Mouse (Mus musculus): ENCODE results near the gene Dmgdh. TPM values are rescaled to one million over a fixed set of nuclear protein-coding genes. Genes with fewer than 3 reads are reported as not detected.
A peak's percentile ranks its signal among the peaks of the same experiment; 100 is the strongest.

The Dmgdh gene
- polyA plus RNA-seq, 1 experiment from 2014 or later = 7.1 TPM

DNA sequence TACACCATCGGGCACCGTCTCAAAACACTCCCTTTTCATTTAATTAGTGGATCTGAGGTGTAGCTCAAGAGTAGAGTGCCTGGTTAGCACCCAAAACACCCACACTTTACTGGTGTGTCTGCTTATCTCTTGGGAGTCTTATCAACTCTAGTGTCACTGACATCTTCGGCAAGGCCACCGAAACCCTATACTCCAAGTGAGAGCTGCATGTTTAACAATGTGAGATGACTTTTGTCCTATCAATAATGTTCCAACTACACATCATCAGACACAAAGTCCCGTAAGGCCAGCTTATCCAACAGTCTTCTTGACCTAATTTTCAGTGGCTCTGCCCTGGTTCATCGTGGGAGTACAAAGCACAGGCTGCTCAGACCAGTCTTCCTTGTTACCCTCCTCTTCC lies 20.9 kb upstream of the Dmgdh start:
- no peak for ATAC-seq (replicated peaks; ENCODE audit: low FRiP score)
- WGBS = 72% methylated on average over 6 of the region's 6 CpGs

DNA sequence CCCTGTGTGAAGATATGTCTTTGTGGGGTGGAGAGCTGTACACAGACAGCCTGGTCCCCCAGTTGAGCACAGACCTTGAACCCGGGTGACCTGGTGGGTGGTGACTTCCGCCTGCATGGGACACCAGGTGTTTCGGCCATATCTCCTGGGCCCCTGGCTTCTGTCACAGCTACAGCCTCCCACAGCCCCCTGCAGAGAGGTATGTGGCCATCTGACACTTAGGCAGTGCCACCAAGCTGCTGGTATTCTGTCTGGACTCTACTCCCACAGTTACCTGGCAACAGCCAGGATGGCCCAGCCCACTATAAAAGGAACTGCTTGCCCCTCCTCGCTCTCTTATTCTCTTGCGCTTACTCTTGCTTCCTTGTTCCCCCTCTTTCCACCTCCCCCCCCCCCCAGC lies 16.3 kb upstream of the Dmgdh start:
- 75% methylated on average over 5 of the region's 5 CpGs for WGBS
- Histone ChIP-seq H3K4me1 (replicated peaks; ENCODE audit: control insufficient read depth, insufficient read depth, low read length) (no peaks in the 10 kb centered on the region), H3K27ac (ENCODE audit: low read depth, low read length) (no peak overlapping the region), H3K9me3 (ENCODE audit: control insufficient read depth, low read length) (no peaks in the 10 kb centered on the region), H3K9ac (ENCODE audit: low read depth, low read length) (no peak overlapping the region), H3K4me3 (ENCODE audit: low read depth, low read length) (no peak overlapping the region), H3K36me3 (ENCODE audit: control insufficient read depth, insufficient read depth, low read length) (no peaks in the 10 kb centered on the region), H3K27me3 (replicated peaks; ENCODE audit: control insufficient read depth, insufficient read depth, low read length) (no peaks in the 10 kb centered on the region), H3K4me2 (no peak overlapping the region)
- DNase-seq (ENCODE audit: low spot score) (no peak), ATAC-seq (replicated peaks; ENCODE audit: low FRiP score) (no peak)

More for the DNA sequence above, 20.9 kb upstream of the Dmgdh start:
- Histone ChIP-seq H3K27me3 (replicated peaks; ENCODE audit: control insufficient read depth, insufficient read depth, low read length) (no peaks in the 10 kb centered on the region), H3K4me2 (no peak overlapping the region), H3K27ac (ENCODE audit: low read depth, low read length) (no peak overlapping the region), H3K4me3 (ENCODE audit: low read depth, low read length) (no peak overlapping the region), H3K9ac (ENCODE audit: low read depth, low read length) (no peak overlapping the region), H3K4me1 (replicated peaks; ENCODE audit: control insufficient read depth, insufficient read depth, low read length) (no peaks in the 10 kb centered on the region), H3K9me3 (ENCODE audit: control insufficient read depth, low read length) (no peaks in the 10 kb centered on the region), H3K36me3 (ENCODE audit: control insufficient read depth, insufficient read depth, low read length) (no peaks in the 10 kb centered on the region)
- DNase-seq (ENCODE audit: low spot score) = no peak

DNA sequence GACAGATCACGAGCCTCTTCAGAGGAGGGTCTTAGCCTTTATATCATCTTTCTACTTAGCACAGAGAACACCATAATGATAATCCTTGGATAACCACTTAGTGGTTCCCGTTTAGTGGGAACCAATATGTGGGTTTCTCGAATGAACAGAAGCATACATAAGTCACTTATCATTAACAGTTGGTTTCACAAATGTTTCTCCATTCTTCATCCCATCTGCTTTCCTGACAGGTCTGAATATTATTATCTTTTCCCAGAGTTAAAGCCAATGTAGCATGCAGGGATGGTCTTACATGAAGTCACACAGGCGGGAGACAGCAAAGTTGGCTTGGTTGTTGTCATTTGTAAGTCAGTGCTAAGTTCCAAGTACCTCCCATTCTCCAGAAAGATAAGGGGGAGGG lies 6.6 kb upstream of the Dmgdh start:
- no peaks in the 10 kb centered on the region for H3K4me1 ChIP-seq (replicated peaks; ENCODE audit: control insufficient read depth, insufficient read depth, low read length)
- no peaks in the 10 kb centered on the region for H3K27me3 ChIP-seq (replicated peaks; ENCODE audit: control insufficient read depth, insufficient read depth, low read length)
- DNase-seq (ENCODE audit: low spot score) = no peak
- H3K9ac ChIP-seq (ENCODE audit: low read depth, low read length) = no peak overlapping the region
- no peak overlapping the region for H3K27ac ChIP-seq (ENCODE audit: low read depth, low read length)
- no peak overlapping the region for H3K4me2 ChIP-seq
- no peak overlapping the region for H3K4me3 ChIP-seq (ENCODE audit: low read depth, low read length)
- no peaks in the 10 kb centered on the region for H3K9me3 ChIP-seq (ENCODE audit: control insufficient read depth, low read length)
- 79% methylated on average over 4 of the region's 4 CpGs for WGBS
- H3K36me3 ChIP-seq (ENCODE audit: control insufficient read depth, insufficient read depth, low read length) = no peaks in the 10 kb centered on the region
- ATAC-seq (replicated peaks; ENCODE audit: low FRiP score) = no peak

DNA sequence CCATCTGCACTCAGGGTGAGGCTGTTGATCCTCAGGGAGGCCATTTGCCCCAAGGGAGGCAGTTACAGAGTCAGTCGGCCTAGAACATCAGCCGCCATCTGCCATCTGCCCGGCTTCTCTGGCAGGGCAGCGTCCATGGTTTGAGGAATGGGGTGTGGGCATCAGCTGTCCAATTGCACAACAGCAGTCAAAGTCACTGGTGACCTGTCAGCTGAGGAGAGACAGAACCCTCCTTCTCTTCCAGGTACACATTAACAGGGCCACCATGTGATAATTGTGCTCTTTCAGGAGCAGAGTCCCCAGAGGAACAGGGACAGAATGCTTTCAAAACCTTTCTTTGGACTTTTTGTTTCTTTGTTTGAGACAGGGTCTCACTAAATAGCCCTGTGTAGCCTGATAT lies 1.9 kb upstream of the Dmgdh start:
- 78% methylated on average over 4 of the region's 4 CpGs for WGBS
- H3K4me3 ChIP-seq (ENCODE audit: low read depth, low read length) = no peak overlapping the region
- H3K27me3 ChIP-seq (replicated peaks; ENCODE audit: control insufficient read depth, insufficient read depth, low read length) = peaks cover 15% of the 10 kb centered on the region
- ATAC-seq (replicated peaks; ENCODE audit: low FRiP score) (no peak), DNase-seq (ENCODE audit: low spot score) (no peak)
- no peaks in the 10 kb centered on the region for H3K9me3 ChIP-seq (ENCODE audit: control insufficient read depth, low read length)
- H3K9ac ChIP-seq (ENCODE audit: low read depth, low read length) = no peak overlapping the region
- H3K4me1 ChIP-seq (replicated peaks; ENCODE audit: control insufficient read depth, insufficient read depth, low read length) = no peaks in the 10 kb centered on the region
- no peak overlapping the region for H3K27ac ChIP-seq (ENCODE audit: low read depth, low read length)
- H3K36me3 ChIP-seq (ENCODE audit: control insufficient read depth, insufficient read depth, low read length) = no peaks in the 10 kb centered on the region
- no peak overlapping the region for H3K4me2 ChIP-seq

DNA sequence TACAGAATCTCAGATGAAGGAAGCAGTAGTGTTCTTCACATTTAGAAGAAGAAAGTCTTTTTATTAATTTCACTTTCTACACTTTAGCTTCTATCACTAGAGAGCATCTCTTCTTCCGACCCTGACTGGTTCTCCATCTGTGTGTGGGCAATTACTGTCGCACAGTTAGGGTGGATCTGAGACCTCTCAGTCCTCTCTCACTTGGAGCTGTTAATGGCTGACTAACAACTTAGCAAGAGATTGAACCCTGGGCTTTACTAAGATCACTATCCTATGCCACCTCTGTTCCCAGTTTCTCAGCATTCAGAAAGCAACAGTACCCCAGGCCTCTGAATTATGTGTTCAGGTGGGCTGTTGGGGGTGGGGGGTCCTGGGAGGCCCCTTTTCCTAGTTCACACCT lies 937 bp upstream of the Dmgdh start:
- H3K9me3 ChIP-seq (ENCODE audit: control insufficient read depth, low read length) = no peaks in the 10 kb centered on the region
- no peak overlapping the region for H3K27ac ChIP-seq (ENCODE audit: low read depth, low read length)
- peak overlapping the region; percentile 36; the same call in 1 of the 2 replicates for H3K4me3 ChIP-seq (ENCODE audit: low read depth, low read length)
- ATAC-seq (replicated peaks; ENCODE audit: low FRiP score) = no peak
- H3K4me2 ChIP-seq = peak overlapping the region; percentile 42
- no peak overlapping the region; the same call in 1 of the 2 replicates for H3K9ac ChIP-seq (ENCODE audit: low read depth, low read length)
- DNase-seq (ENCODE audit: low spot score) = no peak
- H3K4me1 ChIP-seq (replicated peaks; ENCODE audit: control insufficient read depth, insufficient read depth, low read length) = no peaks in the 10 kb centered on the region
- peaks cover 15% of the 10 kb centered on the region for H3K27me3 ChIP-seq (replicated peaks; ENCODE audit: control insufficient read depth, insufficient read depth, low read length)
- 56% methylated on average over 2 of the region's 2 CpGs for WGBS
- no peaks in the 10 kb centered on the region for H3K36me3 ChIP-seq (ENCODE audit: control insufficient read depth, insufficient read depth, low read length)

DNA sequence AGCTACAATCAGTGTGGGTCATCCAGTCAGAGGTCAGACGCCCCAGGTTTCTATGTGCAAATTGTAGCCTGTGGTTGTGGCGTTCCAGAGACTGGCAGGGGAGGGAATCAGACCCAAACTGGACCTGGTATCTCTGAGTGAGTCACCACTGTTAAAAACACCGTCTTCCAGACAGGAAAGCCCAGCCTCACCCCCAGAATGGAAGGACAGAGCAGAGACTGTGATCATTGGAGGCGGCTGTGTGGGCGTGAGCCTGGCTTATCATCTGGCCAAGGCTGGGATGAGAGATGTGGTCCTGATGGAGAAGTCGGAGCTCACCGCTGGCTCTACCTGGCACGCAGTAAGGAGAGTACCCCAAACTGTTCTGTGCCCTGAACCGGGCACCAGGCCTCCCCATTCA lies 2.6 kb downstream of the Dmgdh start:
- 63% methylated on average over 9 of the region's 9 CpGs for WGBS
- Histone ChIP-seq H3K9ac (ENCODE audit: low read depth, low read length) (no peak overlapping the region), H3K27me3 (replicated peaks; ENCODE audit: control insufficient read depth, insufficient read depth, low read length) (peaks cover 15% of the 10 kb centered on the region), H3K4me2 (no peak overlapping the region), H3K4me1 (replicated peaks; ENCODE audit: control insufficient read depth, insufficient read depth, low read length) (no peaks in the 10 kb centered on the region), H3K27ac (ENCODE audit: low read depth, low read length) (no peak overlapping the region), H3K9me3 (ENCODE audit: control insufficient read depth, low read length) (no peaks in the 10 kb centered on the region), H3K4me3 (ENCODE audit: low read depth, low read length) (no peak overlapping the region), H3K36me3 (ENCODE audit: control insufficient read depth, insufficient read depth, low read length) (no peaks in the 10 kb centered on the region)
- ATAC-seq (replicated peaks; ENCODE audit: low FRiP score) (no peak), DNase-seq (ENCODE audit: low spot score) (no peak)

DNA sequence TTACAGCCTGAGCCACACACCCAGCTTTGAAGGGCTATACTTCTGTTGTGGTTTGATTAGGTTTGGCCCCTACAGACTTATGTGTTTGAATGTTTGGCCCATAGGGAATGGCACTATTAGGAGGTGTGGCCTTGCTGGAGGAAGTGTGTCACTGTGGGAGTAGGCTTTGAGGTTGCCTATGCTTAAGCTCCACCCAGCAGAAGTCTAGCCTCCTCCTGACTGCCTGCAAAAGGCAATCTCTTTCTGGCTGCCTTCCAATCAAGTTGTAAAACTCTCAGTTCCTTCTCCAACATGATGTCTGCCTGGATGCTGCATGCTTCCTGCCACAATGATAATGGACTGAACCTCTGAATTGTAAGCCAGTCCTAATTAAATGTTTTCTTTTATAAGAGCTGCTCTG lies 9.1 kb downstream of the Dmgdh start:
- no peak overlapping the region for H3K9ac ChIP-seq (ENCODE audit: low read depth, low read length)
- H3K4me2 ChIP-seq = no peak overlapping the region
- no peak overlapping the region for H3K27ac ChIP-seq (ENCODE audit: low read depth, low read length)
- no peaks in the 10 kb centered on the region for H3K9me3 ChIP-seq (ENCODE audit: control insufficient read depth, low read length)
- ATAC-seq (replicated peaks; ENCODE audit: low FRiP score) (no peak), DNase-seq (ENCODE audit: low spot score) (no peak)
- no peaks in the 10 kb centered on the region for H3K36me3 ChIP-seq (ENCODE audit: control insufficient read depth, insufficient read depth, low read length)
- H3K27me3 ChIP-seq (replicated peaks; ENCODE audit: control insufficient read depth, insufficient read depth, low read length) = no peaks in the 10 kb centered on the region
- H3K4me3 ChIP-seq (ENCODE audit: low read depth, low read length) = no peak overlapping the region
- H3K4me1 ChIP-seq (replicated peaks; ENCODE audit: control insufficient read depth, insufficient read depth, low read length) = no peaks in the 10 kb centered on the region

DNA sequence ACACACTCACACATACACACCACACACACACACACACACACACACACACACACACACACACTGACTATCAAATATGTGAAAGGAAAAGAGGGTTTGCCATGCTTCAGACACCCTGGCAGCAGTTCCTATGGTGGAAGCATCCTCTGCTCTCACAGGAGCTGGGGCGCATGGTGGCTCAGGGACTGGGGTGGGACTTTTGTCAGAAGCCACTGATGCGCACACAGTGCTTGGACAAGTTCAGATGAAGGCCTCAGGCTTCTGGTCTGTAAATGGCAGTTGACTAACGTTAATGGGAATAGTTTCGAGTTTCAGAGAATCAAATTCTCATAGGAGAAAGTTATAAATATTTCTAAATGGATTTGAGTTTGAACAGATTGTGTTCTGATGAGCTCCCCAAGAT lies 11.0 kb downstream of the Dmgdh start:
- no peak overlapping the region for H3K4me3 ChIP-seq (ENCODE audit: low read depth, low read length)
- ATAC-seq (replicated peaks; ENCODE audit: low FRiP score) (no peak), DNase-seq (ENCODE audit: low spot score) (no peak)
- H3K9ac ChIP-seq (ENCODE audit: low read depth, low read length) = no peak overlapping the region
- WGBS = 77% methylated on average over 4 of the region's 4 CpGs
- H3K27ac ChIP-seq (ENCODE audit: low read depth, low read length) = no peak overlapping the region
- no peak overlapping the region for H3K4me2 ChIP-seq
- H3K9me3 ChIP-seq (ENCODE audit: control insufficient read depth, low read length) = no peaks in the 10 kb centered on the region
- H3K36me3 ChIP-seq (ENCODE audit: control insufficient read depth, insufficient read depth, low read length) = no peaks in the 10 kb centered on the region
- H3K27me3 ChIP-seq (replicated peaks; ENCODE audit: control insufficient read depth, insufficient read depth, low read length) = no peaks in the 10 kb centered on the region
- no peaks in the 10 kb centered on the region for H3K4me1 ChIP-seq (replicated peaks; ENCODE audit: control insufficient read depth, insufficient read depth, low read length)

DNA sequence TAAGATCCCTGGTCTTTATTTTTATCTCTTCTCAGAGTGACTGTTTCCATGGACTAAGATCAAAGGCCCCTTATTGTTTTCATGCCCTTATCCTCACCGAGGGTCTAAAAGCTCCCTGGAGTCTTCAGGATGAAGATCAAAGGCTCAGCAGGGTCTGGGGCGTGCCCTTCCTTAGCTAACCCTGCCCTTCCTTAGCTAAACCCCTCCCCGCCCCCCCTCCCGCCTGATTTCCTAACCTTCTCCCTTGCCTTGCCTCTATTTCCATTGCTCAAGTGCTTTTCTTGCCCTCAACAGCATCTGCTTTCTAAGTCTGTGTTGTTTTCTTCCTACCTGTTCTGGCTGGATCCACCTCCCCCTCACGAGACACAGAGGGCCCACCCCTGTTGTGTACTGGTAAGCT lies 13.1 kb downstream of the Dmgdh start:
- no peak overlapping the region for H3K27ac ChIP-seq (ENCODE audit: low read depth, low read length)
- no peak overlapping the region for H3K4me3 ChIP-seq (ENCODE audit: low read depth, low read length)
- no peaks in the 10 kb centered on the region for H3K36me3 ChIP-seq (ENCODE audit: control insufficient read depth, insufficient read depth, low read length)
- no peaks in the 10 kb centered on the region for H3K9me3 ChIP-seq (ENCODE audit: control insufficient read depth, low read length)
- H3K9ac ChIP-seq (ENCODE audit: low read depth, low read length) = no peak overlapping the region
- WGBS = 30% methylated on average over 5 of the region's 5 CpGs
- no peaks in the 10 kb centered on the region for H3K27me3 ChIP-seq (replicated peaks; ENCODE audit: control insufficient read depth, insufficient read depth, low read length)
- no peak for ATAC-seq (replicated peaks; ENCODE audit: low FRiP score)
- H3K4me1 ChIP-seq (replicated peaks; ENCODE audit: control insufficient read depth, insufficient read depth, low read length) = no peaks in the 10 kb centered on the region
- no peak for DNase-seq (ENCODE audit: low spot score)
- no peak overlapping the region for H3K4me2 ChIP-seq

Measured in liver, embryonic 11.5 days (tissue).